Mouse (Mus musculus): ENCODE data around the gene Skor1.

- TF ChIP-seq CTCF (IDR thresholded peaks at IDR 0.05; ENCODE audit: low read depth) (no peak), EP300 (IDR thresholded peaks at IDR 0.05; ENCODE audit: low read depth) (no peak)
Observed at GRCm38 (mm10) chr9:63109782-63110087, 39.0 kb downstream of the Skor1 start.
